Mouse (Mus musculus) left cerebral cortex, postnatal 25 days (tissue): ENCODE data around the gene Pdzd8. TPM values are rescaled to one million over a fixed set of nuclear protein-coding genes. Genes with fewer than 3 reads are reported as not detected.
A peak's percentile ranks its signal among the peaks of the same experiment; 100 is the strongest.

Experiments
- DNase-seq, 2 experiments: peaks; one replicate each; pipeline ENCODE4 v3.0.0; 2022; ENCODE audit warnings: low spot score in 2 of 2, mixed read lengths in 1 of 2
- intact Hi-C: fragments of 180-260 bp; cut with DNase I; formaldehyde crosslinking; loops from one replicate; pipeline ENCODE4 v1.15.1; 2025
- total RNA-seq, 2 experiments: library from RNA; stranded (reverse); gene quantifications; 2 replicates each; pipeline ENCODE4 v1.2.3; 2021

The Pdzd8 gene
- total RNA-seq, 2 experiments from 2014 or later, result 59.8 to 62.3 TPM

GRCm38 (mm10) chr19:59356843-59357595 lies 11.4 kb upstream of the Pdzd8 start:
- intact Hi-C loops, result no loop called here
- DNase-seq, result no peak

DNA sequence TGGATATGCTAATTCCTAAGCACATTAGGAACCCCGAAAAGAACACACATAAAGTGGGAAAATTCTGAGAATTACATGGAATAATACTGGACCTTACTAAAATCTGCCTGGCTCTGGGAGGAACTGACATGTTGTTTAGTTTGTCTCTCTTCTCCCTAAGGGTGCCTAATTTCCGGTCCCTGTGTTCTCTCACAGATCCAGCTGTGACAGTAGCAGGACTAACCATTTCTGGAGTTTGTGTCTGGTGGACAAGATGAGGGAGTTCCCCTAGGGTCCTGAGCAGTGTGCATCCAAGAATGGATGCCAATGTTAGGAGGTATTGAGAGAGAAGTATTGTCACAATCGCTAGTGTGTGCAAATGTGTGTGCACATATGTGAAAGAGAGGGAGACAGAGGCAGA lies 10.8 kb upstream of the Pdzd8 start:
- intact Hi-C loops, result no loop called here
- no peak for DNase-seq

- intact Hi-C loops, result no loop called here
- DNase-seq, result no peak
These were observed 9.3 kb upstream of the Pdzd8 start for GRCm38 (mm10) chr19:59354906-59355305.

DNA sequence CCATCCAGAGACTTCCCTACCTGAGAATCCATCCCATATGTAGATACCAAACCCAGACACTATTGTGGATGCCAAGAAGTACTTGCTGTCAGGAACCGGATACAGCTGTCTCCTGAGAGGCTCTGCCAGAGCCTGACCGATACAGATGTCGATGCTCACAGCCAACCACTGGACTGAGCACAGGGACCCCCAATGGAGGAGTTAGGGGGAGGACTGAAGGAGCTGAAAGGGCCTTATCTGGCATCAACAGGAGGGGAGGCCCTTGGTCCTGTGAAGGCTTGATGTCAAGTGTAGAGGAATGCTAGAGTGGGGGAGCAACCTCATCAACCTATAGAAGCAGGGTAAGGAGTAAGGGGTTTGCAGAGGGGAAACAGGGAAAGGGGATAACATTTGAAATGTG lies 7.2 kb upstream of the Pdzd8 start:
- no peak for DNase-seq

DNA sequence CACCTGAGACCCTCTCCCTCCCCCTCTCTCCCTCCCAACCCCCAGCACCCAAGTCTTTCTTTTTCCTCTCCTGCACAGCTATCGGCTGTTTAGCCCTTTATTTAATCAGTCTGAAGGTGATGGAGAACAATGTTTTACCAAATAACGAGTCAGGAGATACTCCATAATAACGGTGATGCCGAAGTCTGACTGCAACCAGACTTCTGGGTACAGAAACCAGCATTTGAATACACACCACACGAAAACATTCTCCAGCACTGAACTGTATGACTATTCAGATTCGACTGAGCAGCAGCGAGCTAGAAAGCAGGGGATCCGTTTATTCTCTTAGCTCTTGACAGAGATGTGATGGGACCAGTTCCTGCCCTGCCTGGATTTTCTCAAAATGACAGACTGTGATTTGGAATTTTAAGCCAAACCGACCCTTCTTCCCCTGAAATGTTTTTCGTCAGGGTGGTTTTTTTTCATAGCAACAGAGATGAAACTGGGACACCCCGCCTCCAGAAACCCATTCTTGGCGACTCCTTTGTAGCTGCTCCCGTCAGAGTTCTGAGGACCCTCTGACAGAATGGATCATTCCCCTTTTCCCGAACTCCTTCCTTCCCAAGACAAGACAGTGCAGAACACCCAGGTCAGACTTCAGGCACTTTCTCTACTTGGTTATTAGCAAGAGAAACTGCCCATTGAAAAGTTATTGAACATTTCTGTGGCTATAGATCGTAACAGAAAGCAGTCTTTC lies 5.7 kb upstream of the Pdzd8 start:
- peak in 1 of 2 experiments; percentile 14 for DNase-seq
- intact Hi-C loops, result no loop called here

More for the DNA sequence above, 7.2 kb upstream of the Pdzd8 start:
- intact Hi-C loops, result no loop called here

DNA sequence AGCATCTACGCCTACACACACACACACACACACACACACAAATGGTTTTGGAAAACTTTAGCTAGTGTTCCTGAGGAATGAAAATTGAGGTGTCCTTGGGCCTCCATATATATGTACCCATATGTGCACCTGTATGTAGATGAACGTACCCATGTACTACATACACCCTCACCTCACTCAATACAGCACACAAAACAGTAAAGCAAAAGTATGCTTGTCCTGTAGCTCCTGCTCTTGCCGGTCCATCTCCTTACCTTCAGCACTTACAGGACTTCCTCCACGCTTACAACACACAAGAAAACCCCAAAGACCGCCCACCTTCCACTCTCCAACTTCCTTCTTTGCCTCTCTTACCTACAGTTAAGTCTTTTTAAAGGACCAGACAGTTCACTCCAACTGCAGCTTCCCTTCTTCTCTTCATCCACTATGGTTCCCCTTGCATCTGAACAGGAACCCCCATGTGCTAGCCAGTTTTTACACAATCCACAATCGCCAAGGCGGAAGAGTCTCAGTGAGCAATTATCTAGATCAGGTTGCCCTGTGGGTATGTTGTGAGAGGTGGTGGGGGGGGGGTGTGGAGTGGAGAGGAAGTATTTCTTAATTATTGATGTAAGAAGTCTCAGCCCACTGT lies 4.8 kb upstream of the Pdzd8 start:
- no peak for DNase-seq
- intact Hi-C loops, result no loop called here

GRCm38 (mm10) chr19:59349329-59349960 lies 3.9 kb upstream of the Pdzd8 start:
- no peak for DNase-seq
- intact Hi-C loops, result no loop called here

- intact Hi-C loops, result no loop called here
- DNase-seq, result no peak
These were observed 745 bp upstream of the Pdzd8 start for GRCm38 (mm10) chr19:59346325-59346724.

- intact Hi-C loops, result no loop called here
- peak in 1 of 2 experiments; percentile 36 for DNase-seq
These were observed 411 bp downstream of the Pdzd8 start for GRCm38 (mm10) chr19:59345081-59345657.

- intact Hi-C loops, result no loop called here
These were observed 1.3 kb downstream of the Pdzd8 start for GRCm38 (mm10) chr19:59344304-59344711.

GRCm38 (mm10) chr19:59342964-59343363 lies 2.6 kb downstream of the Pdzd8 start:
- intact Hi-C loops, result no loop called here

More at GRCm38 (mm10) chr19:59344304-59344711, 1.3 kb downstream of the Pdzd8 start:
- DNase-seq, result peak; percentile 14 to 24

DNA sequence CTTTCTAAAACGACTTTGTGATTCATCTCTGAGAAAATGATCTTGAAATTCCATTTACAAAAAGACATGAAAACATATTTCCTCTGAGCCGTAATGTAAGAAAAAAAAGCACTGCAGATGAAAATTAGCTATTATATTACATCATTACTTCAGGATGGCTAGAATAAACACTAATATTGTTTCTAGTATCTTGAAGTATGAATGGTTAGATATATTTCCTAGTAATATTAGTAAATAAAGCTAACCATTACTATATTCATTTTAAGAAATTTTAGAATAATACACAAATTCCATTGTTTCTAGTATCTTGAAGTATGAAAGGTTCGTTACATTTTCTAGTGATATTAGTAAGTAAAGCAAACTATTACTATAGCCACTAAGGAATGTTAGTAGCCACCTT lies 5.7 kb downstream of the Pdzd8 start:
- DNase-seq, result no peak
- intact Hi-C loops, result no loop called here

More at GRCm38 (mm10) chr19:59342964-59343363, 2.6 kb downstream of the Pdzd8 start:
- DNase-seq, result no peak

GRCm38 (mm10) chr19:59337872-59338681 lies 7.5 kb downstream of the Pdzd8 start:
- intact Hi-C loops, result no loop called here
- DNase-seq, result no peak

- intact Hi-C loops, result no loop called here
- no peak for DNase-seq
These were observed 8.9 kb downstream of the Pdzd8 start for GRCm38 (mm10) chr19:59336655-59337054.

DNA sequence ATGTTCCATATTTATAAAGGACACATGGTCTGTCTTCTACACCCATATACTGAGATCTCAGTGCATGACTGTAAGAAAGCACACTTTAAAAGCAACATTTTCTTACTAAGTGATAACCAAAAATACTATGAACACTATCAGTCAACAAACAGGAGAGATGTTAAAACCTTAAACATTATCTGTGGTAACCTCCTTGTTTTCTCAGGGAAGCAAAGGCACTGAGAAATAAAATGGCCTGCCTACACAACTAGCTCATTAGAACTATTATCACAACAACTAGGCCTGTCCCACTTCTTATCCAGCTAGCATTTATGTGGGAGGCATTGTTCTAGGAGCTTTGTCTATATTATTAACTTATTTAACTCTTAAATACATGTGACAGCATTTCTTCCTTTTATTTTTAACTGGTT lies 14.8 kb downstream of the Pdzd8 start:
- intact Hi-C loops, result no loop called here
- DNase-seq, result no peak

- DNase-seq, result no peak
- intact Hi-C loops, result no loop called here
These were observed 23.6 kb downstream of the Pdzd8 start, which contains the start of gene Rps12-ps3 for GRCm38 (mm10) chr19:59321990-59322389. Gene Rps12-ps3, plus strand, starts transcription at chr19:59322290.

- intact Hi-C loops, result loop anchor here (1.0 kb wide), 1 partner anchor 77 kb away; no protein-coding TSS in a partner anchor
- peak in 1 of 2 experiments; percentile 51 for DNase-seq
These were observed 29.0 kb downstream of the Pdzd8 start for GRCm38 (mm10) chr19:59316571-59316970.

- intact Hi-C loops, result no loop called here
- no peak for DNase-seq
These were observed 30.3 kb downstream of the Pdzd8 start for GRCm38 (mm10) chr19:59315308-59315707.
